Mouse (Mus musculus): ENCODE measurements around the gene Id2. TPM values are rescaled to one million over a fixed set of nuclear protein-coding genes. Genes with fewer than 3 reads are reported as not detected.

Id2 gene
- total and polyA plus RNA-seq, 2 experiments from 2014 or later = 146 to 200 TPM

DNA sequence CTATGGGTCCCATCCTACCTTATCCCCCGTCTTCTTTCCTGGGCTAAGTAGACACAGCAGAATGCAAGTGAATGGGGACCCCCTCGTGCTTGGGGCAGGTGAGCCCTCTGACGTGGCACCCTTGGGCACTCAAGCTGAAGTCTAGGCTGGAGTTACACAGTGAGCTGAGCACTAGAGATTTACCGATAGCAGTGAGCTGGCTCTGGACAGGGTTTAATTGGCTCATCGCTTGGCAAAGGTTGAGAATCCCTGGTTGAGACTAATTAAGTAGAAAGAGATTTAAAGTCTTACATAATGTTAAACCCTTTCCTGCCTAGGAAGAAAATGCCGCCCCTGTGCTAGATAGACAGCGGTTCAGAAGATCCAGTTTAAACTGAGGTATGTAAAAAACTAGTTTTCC lies 36.0 kb downstream of the Id2 start:
- DNase-seq (ENCODE audit: low spot score) (no peak), ATAC-seq (ENCODE audit: low FRiP score) (no peak)
- 68% methylated on average over 7 of the region's 7 CpGs for WGBS
- Histone ChIP-seq H3K9ac (replicated peaks; ENCODE audit: low read length, poor library complexity, severe bottlenecking) (no peak overlapping the region), H3K4me3 (ENCODE audit: low read depth, low read length) (no peak overlapping the region), H3K9me3 (ENCODE audit: low read length) (no peaks in the 10 kb centered on the region), H3K4me1 (ENCODE audit: insufficient read depth, low read length) (no peaks in the 10 kb centered on the region), H3K27me3 (ENCODE audit: insufficient read depth, low read length) (no peaks in the 10 kb centered on the region), H3K4me2 (ENCODE audit: low read depth, low read length, poor library complexity, severe bottlenecking) (no peak overlapping the region), H3K36me3 (ENCODE audit: insufficient read depth, low read length) (peaks cover 25% of the 10 kb centered on the region), H3K27ac (ENCODE audit: low read depth, low read length) (no peak overlapping the region)
- TF ChIP-seq CTCF (IDR thresholded peaks at IDR 0.05) = no peak

DNA sequence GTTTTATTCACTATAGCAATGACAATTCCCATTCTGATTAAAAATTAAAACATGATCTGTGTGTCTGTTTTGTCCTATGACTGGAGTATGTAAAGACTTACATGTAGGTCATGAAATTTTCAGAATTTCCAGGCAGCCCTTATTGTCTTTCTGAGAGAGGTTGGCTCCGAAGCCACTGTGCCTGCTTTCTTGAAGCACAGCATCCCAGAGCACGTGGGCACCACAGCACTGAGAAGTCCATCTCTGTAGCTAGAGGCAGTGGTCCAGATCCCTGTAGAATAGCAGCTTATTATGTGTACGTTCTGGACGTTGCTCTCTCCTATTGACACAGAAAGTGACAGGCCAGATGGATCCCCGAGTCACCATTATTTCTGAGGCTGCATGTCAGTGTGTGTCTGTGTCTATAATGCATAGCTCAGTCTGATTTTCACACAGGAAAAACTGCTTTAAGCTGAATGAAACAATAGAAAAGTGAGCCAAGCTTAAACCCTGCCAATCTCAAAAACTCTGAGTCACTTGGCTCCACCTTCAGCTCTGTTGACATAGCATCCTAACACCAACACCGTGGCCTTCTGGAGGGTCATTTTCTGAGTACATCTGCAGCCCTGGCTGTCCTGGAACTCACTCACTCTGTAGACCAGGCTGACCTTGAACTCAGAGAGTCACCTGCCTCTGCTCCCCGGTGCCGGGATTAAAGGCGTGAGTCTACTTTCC lies 37.3 kb downstream of the Id2 start:
- no peaks in the 10 kb centered on the region for H3K27me3 ChIP-seq (ENCODE audit: insufficient read depth, low read length)
- no peak overlapping the region for H3K9ac ChIP-seq (replicated peaks; ENCODE audit: low read length, poor library complexity, severe bottlenecking)
- no peak for ATAC-seq (ENCODE audit: low FRiP score)
- DNase-seq (ENCODE audit: low spot score) = no peak
- WGBS = 67% methylated on average over 9 of the region's 9 CpGs
- no peak overlapping the region for H3K27ac ChIP-seq (ENCODE audit: low read depth, low read length)
- peaks cover 34% of the 10 kb centered on the region for H3K36me3 ChIP-seq (ENCODE audit: insufficient read depth, low read length)
- no peak overlapping the region for H3K4me2 ChIP-seq (ENCODE audit: low read depth, low read length, poor library complexity, severe bottlenecking)
- TF ChIP-seq CTCF (IDR thresholded peaks at IDR 0.05) = no peak
- H3K4me3 ChIP-seq (ENCODE audit: low read depth, low read length) = no peak overlapping the region
- no peaks in the 10 kb centered on the region for H3K9me3 ChIP-seq (ENCODE audit: low read length)
- no peaks in the 10 kb centered on the region for H3K4me1 ChIP-seq (ENCODE audit: insufficient read depth, low read length)

DNA sequence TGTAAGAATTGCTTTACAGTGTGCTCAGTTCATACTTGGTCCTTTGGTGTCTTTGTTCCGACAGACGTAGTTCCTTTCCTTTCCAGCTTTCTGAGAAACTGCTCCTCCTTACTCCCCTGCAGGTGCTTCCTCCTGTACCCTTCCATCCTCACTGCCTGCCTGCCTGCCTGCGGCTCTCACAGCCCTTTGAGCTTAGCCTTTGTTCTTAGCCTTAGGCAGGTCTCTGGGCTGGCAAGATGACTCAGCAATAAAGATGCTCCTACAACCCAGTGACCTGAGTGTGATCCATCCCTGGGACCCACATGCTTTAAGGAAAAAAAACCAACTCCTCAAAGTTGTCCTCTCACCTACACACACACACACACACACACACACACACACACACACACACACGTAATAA lies 42.0 kb downstream of the Id2 start:
- H3K27ac ChIP-seq (ENCODE audit: low read depth, low read length) = no peak overlapping the region
- H3K9me3 ChIP-seq (ENCODE audit: low read length) = no peaks in the 10 kb centered on the region
- no peak overlapping the region for H3K4me3 ChIP-seq (ENCODE audit: low read depth, low read length)
- H3K4me1 ChIP-seq (ENCODE audit: insufficient read depth, low read length) = no peaks in the 10 kb centered on the region
- no peak for ATAC-seq (ENCODE audit: low FRiP score)
- no peaks in the 10 kb centered on the region for H3K27me3 ChIP-seq (ENCODE audit: insufficient read depth, low read length)
- 51% methylated on average over 4 of the region's 4 CpGs for WGBS
- H3K36me3 ChIP-seq (ENCODE audit: insufficient read depth, low read length) = peaks cover 74% of the 10 kb centered on the region
- H3K9ac ChIP-seq (replicated peaks; ENCODE audit: low read length, poor library complexity, severe bottlenecking) = no peak overlapping the region
- DNase-seq (ENCODE audit: low spot score) = no peak
- no peak overlapping the region for H3K4me2 ChIP-seq (ENCODE audit: low read depth, low read length, poor library complexity, severe bottlenecking)
- TF ChIP-seq CTCF (IDR thresholded peaks at IDR 0.05) = no peak

DNA sequence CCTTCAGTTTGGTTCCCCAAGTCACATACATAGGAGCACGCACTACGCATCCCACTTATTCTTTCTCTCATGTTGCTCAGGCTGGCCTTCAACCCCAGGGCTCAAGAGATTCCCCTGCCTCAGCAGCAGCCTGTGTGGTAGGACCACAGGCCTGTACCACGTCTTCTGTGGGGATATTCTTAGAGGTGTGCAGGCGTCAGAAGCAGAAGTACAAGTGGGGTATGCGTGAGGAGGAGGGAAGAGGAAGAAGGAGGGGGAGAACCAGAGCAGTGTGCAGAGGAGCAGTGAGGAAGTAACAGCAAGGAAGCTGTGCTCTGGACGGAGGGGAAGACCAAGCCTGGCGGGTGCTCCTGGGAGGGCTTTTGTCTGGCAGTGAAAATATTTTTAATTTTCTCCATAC lies 42.4 kb downstream of the Id2 start:
- no peaks in the 10 kb centered on the region for H3K4me1 ChIP-seq (ENCODE audit: insufficient read depth, low read length)
- H3K27ac ChIP-seq (ENCODE audit: low read depth, low read length) = no peak overlapping the region
- H3K36me3 ChIP-seq (ENCODE audit: insufficient read depth, low read length) = peaks cover 75% of the 10 kb centered on the region
- no peak for TF ChIP-seq CTCF (IDR thresholded peaks at IDR 0.05)
- no peaks in the 10 kb centered on the region for H3K9me3 ChIP-seq (ENCODE audit: low read length)
- ATAC-seq (ENCODE audit: low FRiP score) (no peak), DNase-seq (ENCODE audit: low spot score) (no peak)
- no peak overlapping the region for H3K4me3 ChIP-seq (ENCODE audit: low read depth, low read length)
- no peak overlapping the region for H3K4me2 ChIP-seq (ENCODE audit: low read depth, low read length, poor library complexity, severe bottlenecking)
- WGBS = 86% methylated on average over 7 of the region's 7 CpGs
- H3K27me3 ChIP-seq (ENCODE audit: insufficient read depth, low read length) = no peaks in the 10 kb centered on the region
- H3K9ac ChIP-seq (replicated peaks; ENCODE audit: low read length, poor library complexity, severe bottlenecking) = no peak overlapping the region

DNA sequence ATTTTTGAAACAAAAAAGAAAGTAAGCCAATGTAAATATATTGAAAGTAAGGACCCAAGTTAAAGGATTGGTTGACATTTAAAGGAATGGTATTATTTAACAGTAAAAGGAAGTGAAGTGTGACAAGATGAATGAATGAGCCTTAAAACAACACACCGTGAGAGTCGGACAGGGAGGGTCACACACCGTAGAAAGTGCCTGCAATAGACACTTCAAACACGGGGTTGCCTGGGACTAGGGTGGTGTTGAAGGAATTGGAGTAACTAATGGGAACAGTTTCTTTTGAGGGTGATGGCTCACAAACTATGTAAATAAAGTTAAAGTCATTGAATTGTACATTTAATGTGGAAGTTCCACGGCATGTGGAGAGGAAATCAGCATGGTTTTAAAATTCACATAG lies 47.7 kb downstream of the Id2 start:
- Histone ChIP-seq H3K4me1 (ENCODE audit: insufficient read depth, low read length) (no peaks in the 10 kb centered on the region), H3K4me2 (ENCODE audit: low read depth, low read length, poor library complexity, severe bottlenecking) (no peak overlapping the region), H3K9me3 (ENCODE audit: low read length) (no peaks in the 10 kb centered on the region), H3K4me3 (ENCODE audit: low read depth, low read length) (no peak overlapping the region), H3K27me3 (ENCODE audit: insufficient read depth, low read length) (no peaks in the 10 kb centered on the region), H3K36me3 (ENCODE audit: insufficient read depth, low read length) (peaks cover 43% of the 10 kb centered on the region), H3K27ac (ENCODE audit: low read depth, low read length) (no peak overlapping the region), H3K9ac (replicated peaks; ENCODE audit: low read length, poor library complexity, severe bottlenecking) (no peak overlapping the region)
- no peak for TF ChIP-seq CTCF (IDR thresholded peaks at IDR 0.05)
- 72% methylated on average over 5 of the region's 5 CpGs for WGBS
- no peak for DNase-seq (ENCODE audit: low spot score)
- ATAC-seq (ENCODE audit: low FRiP score) = no peak

DNA sequence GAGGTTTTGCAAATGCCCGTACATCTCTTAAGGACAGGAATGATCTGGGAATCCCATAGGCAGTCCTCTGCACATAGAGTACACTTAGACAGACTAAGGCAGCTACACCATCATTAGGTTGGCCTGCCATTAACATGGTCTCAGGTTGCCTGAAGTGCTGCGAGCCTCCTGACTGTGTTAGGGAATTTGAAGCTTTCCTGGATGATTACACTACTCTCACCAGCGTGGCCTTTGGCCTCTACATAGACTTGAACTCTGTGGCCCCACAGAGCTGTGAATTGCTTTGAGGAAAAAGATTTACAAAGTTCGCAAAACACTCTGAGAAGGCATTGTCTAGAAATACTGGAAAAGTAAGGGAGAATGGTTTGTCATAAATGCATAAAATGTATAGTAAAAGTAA lies 52.4 kb downstream of the Id2 start:
- ATAC-seq (ENCODE audit: low FRiP score) (no peak), DNase-seq (ENCODE audit: low spot score) (no peak)
- Histone ChIP-seq H3K4me2 (ENCODE audit: low read depth, low read length, poor library complexity, severe bottlenecking) (no peak overlapping the region), H3K36me3 (ENCODE audit: insufficient read depth, low read length) (peaks cover 22% of the 10 kb centered on the region), H3K4me1 (ENCODE audit: insufficient read depth, low read length) (no peaks in the 10 kb centered on the region), H3K9me3 (ENCODE audit: low read length) (no peaks in the 10 kb centered on the region), H3K9ac (replicated peaks; ENCODE audit: low read length, poor library complexity, severe bottlenecking) (no peak overlapping the region), H3K4me3 (ENCODE audit: low read depth, low read length) (no peak overlapping the region), H3K27ac (ENCODE audit: low read depth, low read length) (no peak overlapping the region), H3K27me3 (ENCODE audit: insufficient read depth, low read length) (no peaks in the 10 kb centered on the region)
- no peak for TF ChIP-seq CTCF (IDR thresholded peaks at IDR 0.05)
- WGBS = 94% methylated on average over 4 of the region's 4 CpGs

All from midbrain, postnatal 0 days (tissue).